Mouse (Mus musculus) adrenal gland, adult 2 months (tissue): ENCODE data around the gene Zfp536. TPM values are rescaled to one million over a fixed set of nuclear protein-coding genes. Genes with fewer than 3 reads are reported as not detected.

Source experiments
- DNase-seq: peaks from one replicate; pipeline ENCODE4 v3.0.0; 2021
- polyA plus RNA-seq: library from polyadenylated mRNA; depleted of rRNA; stranded (reverse); fragments of >200 nt; gene quantifications from 2 replicates; pipeline ENCODE4 v1.2.3, GENCODE M21; 2012
- total RNA-seq, 2 experiments: library from RNA; stranded (reverse); gene quantifications; 2 replicates each; pipeline ENCODE4 v1.2.3; 2021

The Zfp536 gene
- total and polyA plus RNA-seq, 3 experiments = 1.00 to 8.4 (median 5.2) TPM

- DNase-seq = no peak
These were observed 83.7 kb downstream of the Zfp536 start for GRCm38 (mm10) chr7:37689561-37690305.

GRCm38 (mm10) chr7:37689107-37689511 is 84.3 kb downstream of the Zfp536 start:
- no peak for DNase-seq

- no peak for DNase-seq
These were observed 87.1 kb downstream of the Zfp536 start for GRCm38 (mm10) chr7:37686366-37686765.

- no peak for DNase-seq
These were observed 88.2 kb downstream of the Zfp536 start for GRCm38 (mm10) chr7:37685247-37685646.

- no peak for DNase-seq
These were observed 92.1 kb downstream of the Zfp536 start for GRCm38 (mm10) chr7:37681335-37681734.

GRCm38 (mm10) chr7:37663676-37664365 is 109.6 kb downstream of the Zfp536 start:
- DNase-seq = no peak

GRCm38 (mm10) chr7:37648671-37649070 is 124.8 kb downstream of the Zfp536 start:
- peak; percentile 20 for DNase-seq

GRCm38 (mm10) chr7:37647917-37648615 is 125.4 kb downstream of the Zfp536 start:
- DNase-seq = no peak

GRCm38 (mm10) chr7:37639740-37640397 is 133.6 kb downstream of the Zfp536 start:
- DNase-seq = no peak

GRCm38 (mm10) chr7:37634812-37635211 is 138.6 kb downstream of the Zfp536 start:
- DNase-seq = no peak

GRCm38 (mm10) chr7:37630410-37630809 is 143.0 kb downstream of the Zfp536 start:
- DNase-seq = no peak

- no peak for DNase-seq
These were observed 145.4 kb downstream of the Zfp536 start for GRCm38 (mm10) chr7:37627897-37628510.

- DNase-seq = no peak
These were observed 147.7 kb downstream of the Zfp536 start for GRCm38 (mm10) chr7:37625758-37626157.

- DNase-seq = no peak
These were observed 148.6 kb downstream of the Zfp536 start for GRCm38 (mm10) chr7:37624759-37625340.

GRCm38 (mm10) chr7:37623903-37624758 is 149.3 kb downstream of the Zfp536 start:
- DNase-seq = peak; percentile 81

- DNase-seq = no peak
These were observed 154.2 kb downstream of the Zfp536 start for GRCm38 (mm10) chr7:37619254-37619653.

GRCm38 (mm10) chr7:37617880-37618279 is 155.6 kb downstream of the Zfp536 start:
- no peak for DNase-seq

- DNase-seq = no peak
These were observed 157.5 kb downstream of the Zfp536 start for GRCm38 (mm10) chr7:37615932-37616331.

GRCm38 (mm10) chr7:37614381-37614780 is 159.1 kb downstream of the Zfp536 start:
- peak; percentile 52 for DNase-seq

GRCm38 (mm10) chr7:37608556-37608955 is 164.9 kb downstream of the Zfp536 start:
- DNase-seq = no peak
